Mouse (Mus musculus) central nervous system, embryonic 14 days (tissue): ENCODE measurements around the gene S1pr2. TPM values are rescaled to one million over a fixed set of nuclear protein-coding genes. Genes with fewer than 3 reads are reported as not detected.

ENCODE experiments used
- polyA plus RNA-seq: library from polyadenylated mRNA; depleted of rRNA; stranded (reverse); fragments of >200 nt; gene quantifications from 2 replicates; pipeline ENCODE4 v1.2.3, GENCODE M21; 2012; rRNA removed

S1pr2 gene
- 4.8 and 8.3 TPM in 2 replicates for polyA plus RNA-seq

DNA sequence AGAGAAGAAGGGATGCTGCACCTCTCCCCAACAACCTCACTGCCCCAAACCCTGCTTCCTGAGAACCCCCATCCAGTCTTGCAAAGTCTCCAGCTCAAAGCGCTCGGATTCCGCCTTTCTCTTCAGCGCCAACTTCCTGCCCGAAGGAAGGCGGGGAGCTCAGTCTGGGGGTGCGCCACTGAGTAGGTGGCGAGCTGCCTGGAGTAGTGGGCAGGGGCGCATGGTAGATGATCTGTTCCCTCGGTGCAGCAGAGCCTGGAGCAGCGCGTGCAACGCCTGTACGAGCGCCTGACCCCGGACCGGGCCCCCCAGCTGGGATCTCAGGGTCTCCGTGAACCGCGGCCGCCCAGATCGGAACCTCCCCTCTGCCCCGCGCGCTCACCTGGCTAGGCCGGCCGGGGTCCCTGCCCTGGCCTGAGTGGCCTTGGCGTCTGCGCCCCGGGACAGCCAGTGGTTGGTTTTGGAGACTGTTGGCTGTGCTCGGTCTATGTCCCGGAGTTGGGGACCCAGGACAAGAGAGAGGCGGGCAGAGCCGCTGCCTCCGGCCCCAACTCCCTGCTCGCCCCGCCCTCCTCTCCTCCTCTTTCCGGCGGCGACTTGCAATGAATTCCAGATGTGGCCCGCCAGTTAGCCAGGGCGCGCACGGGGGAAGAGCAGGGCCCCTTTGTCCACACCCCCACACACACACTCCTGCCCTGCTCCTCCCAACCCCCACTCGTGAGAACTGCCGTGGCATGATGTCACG lies at the start of gene S1pr2:
TSS of gene S1pr2 (minus strand) at position 566 of the 745 bp plus-strand sequence.

DNA sequence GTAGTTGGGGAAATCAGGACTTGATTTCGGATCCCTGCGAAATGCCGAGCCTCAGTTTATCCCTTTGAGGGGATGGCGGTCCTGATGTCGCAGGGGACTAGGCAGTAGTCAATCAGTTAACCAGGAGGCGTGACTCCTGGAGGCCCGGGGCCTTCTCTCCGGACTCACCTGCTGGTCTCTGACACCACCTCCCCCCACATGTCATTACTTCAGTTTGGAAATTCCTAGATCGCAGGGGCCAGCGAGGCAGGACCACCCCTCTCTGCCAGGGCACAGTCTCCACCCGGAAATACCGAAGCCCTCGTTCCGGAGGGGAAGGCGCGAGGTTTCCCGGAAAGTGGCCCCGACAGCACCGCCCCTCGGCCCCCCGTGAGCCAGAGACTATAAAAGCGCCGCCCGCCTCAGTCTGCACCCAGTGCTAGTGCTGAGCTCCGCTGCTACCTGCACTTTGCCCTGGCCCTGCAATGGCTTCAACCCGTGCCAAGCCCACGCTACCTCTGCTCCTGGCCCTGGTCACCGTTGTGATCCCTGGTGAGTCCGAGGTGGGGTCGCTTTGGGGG lies 39.1 kb upstream of the S1pr2 start, which contains the start of gene Icam1:
TSS of gene Icam1 (plus strand) at position 415 of the 560 bp plus-strand sequence.

DNA sequence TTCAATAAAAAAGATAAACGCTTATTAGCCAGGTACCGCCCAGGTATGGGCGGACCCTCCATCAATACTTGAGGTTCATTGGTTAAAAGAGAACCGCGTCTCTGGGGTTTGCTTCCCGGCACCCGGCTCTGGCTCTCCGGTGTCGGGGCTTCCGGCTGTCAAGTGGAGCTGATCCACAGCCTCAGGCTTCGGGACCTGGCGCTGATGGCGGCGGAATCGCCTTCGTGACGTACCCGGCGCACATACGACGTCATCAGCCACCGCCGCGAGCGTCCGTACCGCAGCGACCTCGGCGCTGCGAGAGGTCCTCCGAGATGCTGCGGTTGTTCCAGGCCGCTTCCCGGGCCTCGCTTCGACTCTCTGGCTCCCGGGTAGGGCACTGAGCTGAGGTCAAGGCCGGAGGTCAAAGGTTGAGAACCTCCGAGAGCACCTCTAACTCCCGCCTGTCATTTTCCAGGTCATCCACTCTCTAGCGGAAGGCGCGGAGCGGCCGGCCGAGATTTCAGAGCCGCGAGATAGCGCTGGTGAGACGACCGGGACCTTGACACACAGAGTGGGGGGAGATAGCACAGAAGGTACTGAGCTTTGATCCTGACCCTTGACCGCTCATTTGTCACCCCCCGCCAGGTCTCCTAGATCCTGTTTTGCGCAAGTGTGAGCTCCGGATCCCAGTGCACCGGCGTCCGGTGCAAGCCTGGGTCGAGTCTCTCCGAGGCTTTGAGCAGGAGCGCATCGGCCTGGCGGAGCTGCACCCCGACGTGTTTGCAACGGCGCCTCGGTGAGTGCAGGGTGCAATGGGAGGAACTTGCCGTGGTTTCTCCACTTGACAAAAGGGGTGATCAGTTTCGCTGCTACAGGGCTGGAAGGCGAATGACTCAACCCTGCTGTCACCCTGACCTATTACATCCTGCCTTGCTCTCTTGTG lies 26.3 kb upstream of the S1pr2 start, which contains the start of gene Mrpl4:
TSS of gene Mrpl4 (plus strand) at position 112 of the 925 bp plus-strand sequence.

DNA sequence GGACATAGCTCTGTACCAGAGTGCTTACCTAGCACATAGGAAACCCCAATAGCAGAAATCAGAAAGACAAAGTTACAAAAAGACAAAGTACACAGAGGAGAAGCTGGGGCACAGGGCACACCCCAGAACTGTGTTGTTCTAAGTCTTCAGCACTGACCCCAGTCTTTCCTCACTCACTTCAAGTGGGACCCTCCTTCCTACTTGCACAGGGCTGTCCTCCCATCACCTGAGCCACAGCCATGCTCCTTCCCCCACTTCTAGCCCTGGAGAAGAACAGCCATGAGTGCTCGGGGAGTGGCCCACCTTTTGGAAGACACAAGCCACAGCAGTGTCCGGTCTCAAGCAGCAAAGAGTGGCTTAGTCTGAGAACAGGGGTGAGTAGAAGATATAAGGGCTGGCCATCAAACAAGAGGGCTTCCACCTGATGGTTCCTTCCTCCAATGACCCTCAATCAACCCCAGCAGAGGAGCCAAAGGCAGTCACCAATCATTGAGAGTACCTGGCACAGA lies 17.1 kb downstream of the S1pr2 start, which contains the start of gene Dnmt1:
TSS of gene Dnmt1 (minus strand) at position 459 of the 509 bp plus-strand sequence.

Other genes starting within 250 kb of the S1pr2 start
- gene Olfm2, start 230.4 kb downstream of the S1pr2 start, polyA plus RNA-seq = 102 TPM in 2 replicates
- 1.2 and 3.1 TPM in 2 replicates for gene Col5a3, start 161.7 kb downstream of the S1pr2 start, polyA plus RNA-seq
- not detected in 2 replicates for gene Rdh8, start 158.3 kb downstream of the S1pr2 start, polyA plus RNA-seq
- 7.7 and 13.3 TPM in 2 replicates for gene A230050P20Rik, start 108.1 kb downstream of the S1pr2 start, polyA plus RNA-seq
- 10.2 and 11.1 TPM in 2 replicates for gene Angptl6, start 97.1 kb downstream of the S1pr2 start, polyA plus RNA-seq
- 82.3 and 91.6 TPM in 2 replicates for gene Ppan, start 88.6 kb downstream of the S1pr2 start, polyA plus RNA-seq
- gene Eif3g, start 78.2 kb downstream of the S1pr2 start, polyA plus RNA-seq = 151 and 160 TPM in 2 replicates
- gene Dnmt1, start 16.9 kb downstream of the S1pr2 start, polyA plus RNA-seq = 103 TPM in 2 replicates
- gene Mrpl4, start 26.0 kb upstream of the S1pr2 start, polyA plus RNA-seq = 78.1 and 87.6 TPM in 2 replicates
- gene Icam1, start 39.2 kb upstream of the S1pr2 start, polyA plus RNA-seq = 4.3 and 8.5 TPM in 2 replicates
- 0.08 TPM in 1 of 2 replicates, not detected in the other for gene Icam4, start 52.6 kb upstream of the S1pr2 start, polyA plus RNA-seq
- gene Icam5, start 55.3 kb upstream of the S1pr2 start, polyA plus RNA-seq = 0.88 and 1.0 TPM in 2 replicates
- 0.61 TPM in 2 replicates for gene Zglp1, start 90.3 kb upstream of the S1pr2 start, polyA plus RNA-seq
- 3.4 and 3.6 TPM in 2 replicates for gene Gm49373, start 96.3 kb upstream of the S1pr2 start, polyA plus RNA-seq
- gene Fdx1l, start 96.8 kb upstream of the S1pr2 start, polyA plus RNA-seq = 68.5 and 74.1 TPM in 2 replicates
- 4.3 and 5.0 TPM in 2 replicates for gene Gm38431, start 115.2 kb upstream of the S1pr2 start, polyA plus RNA-seq
- 67.1 and 69.6 TPM in 2 replicates for gene Raver1, start 115.2 kb upstream of the S1pr2 start, polyA plus RNA-seq
- 16.9 and 18.7 TPM in 2 replicates for gene Tyk2, start 154.5 kb upstream of the S1pr2 start, polyA plus RNA-seq
- 204 and 216 TPM in 2 replicates for gene Cdc37, start 173.2 kb upstream of the S1pr2 start, polyA plus RNA-seq
- 14.5 and 14.7 TPM in 2 replicates for gene Pde4a, start 188.9 kb upstream of the S1pr2 start, polyA plus RNA-seq